8 mouse cellular contexts compared by ENCODE assay signal in the genomic region with DNA sequence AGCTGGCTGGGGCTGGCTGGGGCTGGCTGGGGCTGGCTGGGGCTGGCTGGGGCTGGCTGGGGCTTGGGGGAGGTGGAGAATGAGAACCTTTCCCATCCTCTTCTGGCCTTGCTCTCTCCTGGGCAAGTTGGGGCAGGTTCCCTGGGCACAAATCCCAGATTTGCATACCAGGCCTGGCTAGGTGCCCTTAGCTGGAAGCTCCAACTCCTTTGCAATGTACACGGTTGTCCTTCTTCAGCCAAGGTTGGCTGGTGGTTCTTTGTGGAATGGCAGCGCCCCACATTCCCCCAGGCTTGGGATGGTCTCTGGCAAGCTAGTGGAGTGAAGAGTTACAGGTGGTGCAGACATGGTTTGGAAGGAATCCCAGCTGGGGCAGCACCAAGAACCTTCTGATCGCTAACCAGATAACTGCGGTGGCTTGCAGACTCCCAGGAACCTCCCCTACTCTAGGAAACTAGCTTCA.
DNase-seq lines count a peak whose midpoint lies in the region; ATAC-seq and TF ChIP-seq lines count a peak whose summit lies in the region.

No protein-coding gene starts in this region.

- no peaks in the 10 kb centered on the region for H3K9me3 ChIP-seq in lung, embryonic 16.5 days (ENCODE audit: control insufficient read depth, low read length)
- H3K9me3 ChIP-seq in midbrain, embryonic 14.5 days (ENCODE audit: control insufficient read depth, low read length): no peaks in the 10 kb centered on the region
- no peaks in the 10 kb centered on the region for H3K9me3 ChIP-seq in hindbrain, embryonic 10.5 days

- DNase-seq in lung, adult 2 months: no peak
- peak; percentile 42 for DNase-seq in cerebellum, adult 9-10 months
- DNase-seq in heart, postnatal 14 days: peak; percentile 55 to 74
- peak; percentile 82 for DNase-seq in urinary bladder, postnatal 14 days (ENCODE audit: low spot score)
- DNase-seq in spleen, adult 12 weeks (ENCODE audit: low spot score): no peak
- DNase-seq in midbrain, embryonic 14.5 days: no peak
- DNase-seq in hindbrain, embryonic 10.5 days (ENCODE audit: low spot score): no peak

- TF ChIP-seq POLR2A in lung, adult 2 months (IDR thresholded peaks at IDR 0.05; ENCODE audit: borderline replicate concordance, extremely low read depth, low read depth, low read length): no peak

- H3K4me1 ChIP-seq in lung, embryonic 16.5 days (replicated peaks; ENCODE audit: control insufficient read depth, insufficient read depth, low read length): no peaks in the 10 kb centered on the region
- H3K4me1 ChIP-seq in lung, adult 2 months (ENCODE audit: control insufficient read depth, insufficient read depth, low read length): no peaks in the 10 kb centered on the region
- no peaks in the 10 kb centered on the region for H3K4me1 ChIP-seq in midbrain, embryonic 14.5 days (ENCODE audit: control insufficient read depth, insufficient read depth, low read length)
- H3K4me1 ChIP-seq in hindbrain, embryonic 10.5 days (replicated peaks): peaks cover 5% of the 10 kb centered on the region; the same call in 1 of the 2 replicates

- ATAC-seq in lung, embryonic 16.5 days (ENCODE audit: low read depth): peak; percentile 38; the same call in 1 of the 2 replicates
- no peak for ATAC-seq in midbrain, embryonic 14.5 days (ENCODE audit: low FRiP score, low TSS enrichment)

- no peak overlapping the region for H3K4me2 ChIP-seq in lung, embryonic 16.5 days (ENCODE audit: low read depth, low read length)
- H3K4me2 ChIP-seq in midbrain, embryonic 14.5 days (ENCODE audit: low read length): no peak overlapping the region

- no peak overlapping the region for H3K9ac ChIP-seq in lung, embryonic 16.5 days (ENCODE audit: low read length)
- H3K9ac ChIP-seq in midbrain, embryonic 14.5 days (replicated peaks; ENCODE audit: low read length): no peak overlapping the region

- H3K36me3 ChIP-seq in lung, embryonic 16.5 days (ENCODE audit: control insufficient read depth, insufficient read depth, low read length): no peaks in the 10 kb centered on the region
- no peaks in the 10 kb centered on the region for H3K36me3 ChIP-seq in midbrain, embryonic 14.5 days (ENCODE audit: control insufficient read depth, insufficient read depth, low read length)
- H3K36me3 ChIP-seq in hindbrain, embryonic 10.5 days: no peaks in the 10 kb centered on the region

- H3K4me3 ChIP-seq in lung, embryonic 16.5 days (ENCODE audit: low read length): no peak overlapping the region
- no peak overlapping the region for H3K4me3 ChIP-seq in lung, adult 2 months (replicated peaks; ENCODE audit: extremely low read depth, low read depth, low read length)
- H3K4me3 ChIP-seq in midbrain, embryonic 14.5 days (replicated peaks; ENCODE audit: low read depth, low read length): no peak overlapping the region
- no peak overlapping the region for H3K4me3 ChIP-seq in hindbrain, embryonic 10.5 days

- no peaks in the 10 kb centered on the region for H3K27me3 ChIP-seq in lung, embryonic 16.5 days (ENCODE audit: control insufficient read depth, insufficient read depth, low read depth, low read length)
- no peaks in the 10 kb centered on the region for H3K27me3 ChIP-seq in midbrain, embryonic 14.5 days (ENCODE audit: control insufficient read depth, insufficient read depth, low read length)
- no peaks in the 10 kb centered on the region for H3K27me3 ChIP-seq in hindbrain, embryonic 10.5 days (ENCODE audit: insufficient read depth, poor library complexity, severe bottlenecking)

- intact Hi-C loops in heart, postnatal 14 days (cut with DNase I): no loop called here

- WGBS in lung, embryonic 16.5 days: 70% methylated on average over 4 of the region's 4 CpGs
- WGBS in lung, adult 2 months: 69% methylated on average over 4 of the region's 4 CpGs
- WGBS in midbrain, embryonic 14.5 days: 89% methylated on average over 4 of the region's 4 CpGs
- WGBS in hindbrain, embryonic 10.5 days: 93% methylated on average over 4 of the region's 4 CpGs

- H3K27ac ChIP-seq in lung, embryonic 16.5 days (ENCODE audit: low read length): no peak overlapping the region
- no peak overlapping the region for H3K27ac ChIP-seq in midbrain, embryonic 14.5 days (replicated peaks; ENCODE audit: low read depth, low read length)
- H3K27ac ChIP-seq in hindbrain, embryonic 10.5 days: no peak overlapping the region

- no peak for TF ChIP-seq CTCF in lung, adult 2 months (IDR thresholded peaks at IDR 0.05; ENCODE audit: insufficient read depth, low read length)

Comparison
In these comparisons a context has a peak if more than half of its experiments do, and no peak if none do; other contexts are left out.
1. DNase-seq: peak in cerebellum, adult 9-10 months (single experiment), heart, postnatal 14 days (2 of 2) and urinary bladder, postnatal 14 days (single experiment); none in lung, adult 2 months (single experiment), spleen, adult 12 weeks (single experiment), midbrain, embryonic 14.5 days (single experiment) and hindbrain, embryonic 10.5 days (single experiment).